Mouse (Mus musculus) heart, embryonic 11.5 days (tissue): ENCODE measurements around the gene Auh. TPM values are rescaled to one million over a fixed set of nuclear protein-coding genes. Genes with fewer than 3 reads are reported as not detected.

Experiments
- ATAC-seq: fragments of 200-750 bp; cut with Nextera tagmentation; replicated peaks from 2 replicates; pipeline ENCODE4 v1.8.0; 2017; ENCODE audit warnings: moderate library complexity; ENCODE audit not compliant: insufficient number of reproducible peaks, low FRiP score, low TSS enrichment
- H3K27ac ChIP-seq: fragments of 300-500 bp; sonication (generic); 2 replicates; pipeline ENCODE4 v1.5.1; 2014; ENCODE audit warnings: mild to moderate bottlenecking, low read depth, low read length
- H3K27me3 ChIP-seq: fragments of 300-500 bp; sonication (generic); 2 replicates; pipeline ENCODE4 v1.6.1; 2014; ENCODE audit warnings: mild to moderate bottlenecking, low read length, mixed read lengths; ENCODE audit not compliant: control insufficient read depth, insufficient read depth
- H3K36me3 ChIP-seq: fragments of 300-500 bp; sonication (generic); 2 replicates; pipeline ENCODE4 v1.6.1; 2014; ENCODE audit warnings: mild to moderate bottlenecking, low read length, moderate library complexity, mixed read lengths; ENCODE audit not compliant: control insufficient read depth, insufficient read depth
- H3K4me1 ChIP-seq: fragments of 300-500 bp; sonication (generic); 2 replicates; pipeline ENCODE4 v1.6.1; 2014; ENCODE audit warnings: low read length; ENCODE audit not compliant: control insufficient read depth, insufficient read depth
- H3K4me2 ChIP-seq: fragments of 300-500 bp; sonication (generic); 2 replicates; pipeline ENCODE4 v1.6.1; 2014; ENCODE audit warnings: mild to moderate bottlenecking, moderate library complexity
- H3K4me3 ChIP-seq: fragments of 300-500 bp; sonication (generic); 2 replicates; pipeline ENCODE4 v1.5.1; 2014; ENCODE audit warnings: low read depth, low read length
- H3K9ac ChIP-seq: fragments of 300-500 bp; sonication (generic); 2 replicates; pipeline ENCODE4 v1.6.1; 2014; ENCODE audit warnings: mild to moderate bottlenecking, low read depth, low read length, moderate library complexity
- H3K9me3 ChIP-seq: fragments of 300-500 bp; sonication (generic); replicated peaks from 2 replicates; pipeline ENCODE4 v1.6.1; 2016; ENCODE audit warnings: low read length; ENCODE audit not compliant: control insufficient read depth
- WGBS: fragments of 180-500 bp; shearing (Covaris S2); extraction: QIAGEN DNeasy Blood & Tissue Kit; methylation state at CpG from one replicate; pipeline ENCODE4 v1.1.7; 2014; ENCODE audit not compliant: insufficient replicate concordance; 5-methylcytosine and 5-hydroxymethylcytosine counted together
- polyA plus RNA-seq: library from polyadenylated mRNA; unstranded; fragments of >200 nt; fragmentation: Nextera tagmentation; extraction: Ambion mirVana; gene quantifications from 2 replicates; pipeline ENCODE4 v1.2.1, GENCODE M21; 2014

Auh gene
- polyA plus RNA-seq, 1 experiment from 2014 or later: 47.7 TPM

GRCm38 (mm10) chr13:52863436-52863835 is 66.0 kb downstream of the Auh start:
- Histone ChIP-seq H3K4me3 (no peak overlapping the region), H3K27ac (no peak overlapping the region), H3K9me3 (no peaks in the 10 kb centered on the region), H3K4me2 (no peak overlapping the region), H3K36me3 (no peaks in the 10 kb centered on the region), H3K4me1 (peaks cover 36% of the 10 kb centered on the region), H3K9ac (no peak overlapping the region), H3K27me3 (no peaks in the 10 kb centered on the region)
- 82% methylated on average over 8 of the region's 8 CpGs for WGBS
- ATAC-seq: no peak

- no peak overlapping the region for H3K4me3 ChIP-seq
- H3K9me3 ChIP-seq: no peaks in the 10 kb centered on the region
- H3K27ac ChIP-seq: no peak overlapping the region
- H3K4me1 ChIP-seq: peaks cover 14% of the 10 kb centered on the region
- WGBS: 68% methylated on average over 22 of the region's 22 CpGs
- no peak overlapping the region for H3K9ac ChIP-seq
- no peak for ATAC-seq
- no peak overlapping the region for H3K4me2 ChIP-seq
- H3K27me3 ChIP-seq: no peaks in the 10 kb centered on the region
- no peaks in the 10 kb centered on the region for H3K36me3 ChIP-seq
These were observed 69.3 kb downstream of the Auh start for GRCm38 (mm10) chr13:52860006-52860685.

- Histone ChIP-seq H3K4me3 (no peak overlapping the region), H3K36me3 (no peaks in the 10 kb centered on the region), H3K9ac (no peak overlapping the region), H3K4me2 (no peak overlapping the region), H3K9me3 (no peaks in the 10 kb centered on the region), H3K27ac (no peak overlapping the region), H3K27me3 (no peaks in the 10 kb centered on the region), H3K4me1 (peaks cover 14% of the 10 kb centered on the region)
- 51% methylated on average over 16 of the region's 16 CpGs for WGBS
- no peak for ATAC-seq
These were observed 70.2 kb downstream of the Auh start for GRCm38 (mm10) chr13:52859065-52859820.

- 54% methylated on average over 12 of the region's 12 CpGs for WGBS
These were observed 71.1 kb downstream of the Auh start for GRCm38 (mm10) chr13:52858373-52858772.

GRCm38 (mm10) chr13:52857781-52858180 is 71.7 kb downstream of the Auh start:
- H3K36me3 ChIP-seq: no peaks in the 10 kb centered on the region
- no peak overlapping the region for H3K27ac ChIP-seq
- no peak overlapping the region for H3K4me2 ChIP-seq
- WGBS: 88% methylated on average over 5 of the region's 5 CpGs
- no peak overlapping the region for H3K9ac ChIP-seq
- H3K4me3 ChIP-seq: no peak overlapping the region
- H3K27me3 ChIP-seq: no peaks in the 10 kb centered on the region
- no peak for ATAC-seq
- H3K9me3 ChIP-seq: no peaks in the 10 kb centered on the region
- peaks cover 14% of the 10 kb centered on the region for H3K4me1 ChIP-seq

More at GRCm38 (mm10) chr13:52858373-52858772, 71.1 kb downstream of the Auh start:
- Histone ChIP-seq H3K4me1 (peaks cover 14% of the 10 kb centered on the region), H3K9ac (no peak overlapping the region), H3K9me3 (no peaks in the 10 kb centered on the region), H3K4me3 (no peak overlapping the region), H3K4me2 (no peak overlapping the region), H3K36me3 (no peaks in the 10 kb centered on the region), H3K27me3 (no peaks in the 10 kb centered on the region), H3K27ac (no peak overlapping the region)
- ATAC-seq: no peak

- no peak overlapping the region for H3K4me3 ChIP-seq
- no peak overlapping the region for H3K27ac ChIP-seq
- WGBS: 40% methylated on average over 1 of the region's 1 CpGs
- no peaks in the 10 kb centered on the region for H3K9me3 ChIP-seq
- H3K9ac ChIP-seq: no peak overlapping the region
- H3K27me3 ChIP-seq: no peaks in the 10 kb centered on the region
- no peaks in the 10 kb centered on the region for H3K36me3 ChIP-seq
- H3K4me1 ChIP-seq: peaks cover 8% of the 10 kb centered on the region; the same call in 1 of the 2 replicates
- no peak overlapping the region for H3K4me2 ChIP-seq
- ATAC-seq: no peak
These were observed 75.9 kb downstream of the Auh start for GRCm38 (mm10) chr13:52853536-52853935.

- Histone ChIP-seq H3K4me1 (peaks cover 11% of the 10 kb centered on the region; the same call in 1 of the 2 replicates), H3K9ac (no peak overlapping the region), H3K4me3 (no peak overlapping the region), H3K27me3 (no peaks in the 10 kb centered on the region), H3K9me3 (no peaks in the 10 kb centered on the region), H3K36me3 (no peaks in the 10 kb centered on the region), H3K4me2 (no peak overlapping the region), H3K27ac (no peak overlapping the region)
- no peak for ATAC-seq
- 81% methylated on average over 4 of the region's 4 CpGs for WGBS
These were observed 77.6 kb downstream of the Auh start for GRCm38 (mm10) chr13:52851886-52852285.

- peaks cover 12% of the 10 kb centered on the region; the same call in 1 of the 2 replicates for H3K4me1 ChIP-seq
- no peaks in the 10 kb centered on the region for H3K27me3 ChIP-seq
- no peak for ATAC-seq
- no peak overlapping the region for H3K27ac ChIP-seq
- WGBS: 78% methylated on average over 15 of the region's 15 CpGs
- no peak overlapping the region for H3K4me3 ChIP-seq
- no peak overlapping the region for H3K4me2 ChIP-seq
- no peak overlapping the region for H3K9ac ChIP-seq
- H3K36me3 ChIP-seq: no peaks in the 10 kb centered on the region
- H3K9me3 ChIP-seq: no peaks in the 10 kb centered on the region
These were observed 79.3 kb downstream of the Auh start for GRCm38 (mm10) chr13:52850024-52850723.
